Mouse (Mus musculus) lung, postnatal 14 days (tissue): ENCODE measurements at regions not wholly inside any gene's neighbourhood (a gene's known extent, or its start where the extent isn't known, plus 50 kb on each side); places are given as distances from the start of the nearest gene placed in this dataset.
A peak's percentile ranks its signal among the peaks of the same experiment; 100 is the strongest.

Experiments
- DNase-seq: peaks from one replicate; pipeline ENCODE4 v3.0.0; 2021

DNA sequence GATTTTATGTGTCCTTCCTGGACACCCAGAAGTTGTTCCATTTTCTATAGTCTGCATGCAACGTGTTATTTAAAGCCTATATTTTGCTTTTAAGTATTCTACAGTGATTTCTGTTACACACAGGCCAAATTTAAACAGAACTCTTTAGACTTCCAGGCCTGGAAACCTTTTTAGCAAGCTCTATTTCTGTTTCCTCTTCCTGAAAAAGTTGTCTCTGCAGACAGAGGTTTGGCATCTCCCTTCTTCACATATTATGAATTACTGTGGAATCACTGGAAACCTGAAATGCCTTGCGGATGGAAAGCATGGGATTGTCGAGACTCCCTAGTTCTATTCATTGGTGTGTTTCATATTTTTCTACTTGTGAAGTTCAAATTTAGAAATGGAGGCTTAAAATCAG is 530.7 kb downstream of the Cd109 start:
- DNase-seq, result no peak

DNA sequence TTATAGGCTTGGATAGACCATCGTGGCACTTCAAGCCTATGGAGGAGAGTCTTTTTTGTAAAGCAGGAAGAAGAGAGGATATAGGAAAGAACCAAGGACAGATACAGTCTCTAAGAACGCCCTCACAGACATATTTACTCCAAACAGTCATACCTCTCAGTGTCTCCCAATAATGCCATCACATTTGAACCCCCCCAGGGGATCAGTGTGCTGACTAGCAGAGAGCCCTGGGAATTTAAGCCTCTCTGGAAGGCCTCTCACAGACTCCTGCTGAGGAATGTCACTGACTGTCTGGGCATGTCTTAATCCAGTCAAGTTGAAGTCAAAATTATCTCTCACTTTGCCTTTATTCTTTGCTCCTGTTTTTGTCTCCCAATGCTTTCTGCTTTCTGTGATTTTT is 550.2 kb downstream of the Cd109 start:
- DNase-seq, result no peak

DNA sequence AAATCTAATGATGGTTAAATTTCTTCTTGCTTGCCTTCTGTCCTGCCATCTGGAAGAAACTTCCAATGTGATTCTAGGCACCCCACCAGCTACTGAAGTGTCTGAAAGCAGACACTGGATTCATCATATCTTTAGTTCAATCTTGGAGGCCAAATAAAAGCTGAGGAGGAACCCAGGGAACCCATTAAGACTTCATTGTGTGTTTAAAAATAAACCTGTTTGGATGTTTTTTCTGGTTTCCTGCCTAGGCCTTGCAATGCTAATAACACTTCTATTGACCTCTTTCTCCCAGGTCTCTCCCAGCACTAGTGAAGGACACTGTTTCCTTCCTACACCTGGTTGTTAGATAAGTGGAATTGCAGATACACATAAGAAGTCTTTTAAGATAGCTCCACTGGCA is 545.6 kb downstream of the Col12a1 start:
- no peak for DNase-seq

DNA sequence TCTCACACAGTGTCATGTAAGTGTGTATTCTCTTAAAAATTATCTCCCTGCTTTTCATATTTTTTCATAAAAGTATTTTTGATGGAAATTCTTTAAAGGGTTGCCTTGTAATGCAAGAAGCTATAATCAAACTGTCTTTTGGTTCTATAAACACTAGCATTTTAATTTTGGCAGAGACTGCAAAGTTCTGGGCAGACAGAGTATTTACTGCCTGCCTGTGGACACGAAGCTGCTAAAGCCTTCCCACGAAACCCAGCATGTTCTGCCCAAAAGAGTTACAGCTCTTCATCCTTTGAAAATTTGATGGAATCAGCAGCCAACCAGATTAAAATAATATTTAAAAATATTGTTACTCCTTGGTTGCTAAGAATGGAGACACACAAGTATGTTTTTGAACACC is 538.7 kb downstream of the Col12a1 start:
- no peak for DNase-seq

DNA sequence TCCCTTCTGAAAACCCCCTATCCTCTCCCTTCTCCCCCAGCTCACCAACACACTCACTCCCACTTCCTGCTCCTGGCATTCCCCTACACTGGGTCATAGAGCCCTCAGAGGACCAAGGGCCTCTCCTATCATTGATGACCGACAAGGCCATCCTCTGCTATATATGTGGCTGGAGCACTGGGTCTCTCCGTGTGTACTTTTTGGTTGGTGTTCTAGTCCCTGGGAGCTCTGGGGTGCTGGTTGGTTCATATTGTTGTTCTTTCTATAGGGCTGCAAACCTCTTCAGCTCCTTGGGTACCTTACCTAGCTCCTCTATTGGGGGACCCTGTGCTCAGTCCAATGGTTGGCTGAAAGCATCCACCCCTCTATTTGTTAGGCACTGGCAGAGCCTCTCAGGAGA is 523.2 kb downstream of the Col12a1 start:
- DNase-seq, result no peak

DNA sequence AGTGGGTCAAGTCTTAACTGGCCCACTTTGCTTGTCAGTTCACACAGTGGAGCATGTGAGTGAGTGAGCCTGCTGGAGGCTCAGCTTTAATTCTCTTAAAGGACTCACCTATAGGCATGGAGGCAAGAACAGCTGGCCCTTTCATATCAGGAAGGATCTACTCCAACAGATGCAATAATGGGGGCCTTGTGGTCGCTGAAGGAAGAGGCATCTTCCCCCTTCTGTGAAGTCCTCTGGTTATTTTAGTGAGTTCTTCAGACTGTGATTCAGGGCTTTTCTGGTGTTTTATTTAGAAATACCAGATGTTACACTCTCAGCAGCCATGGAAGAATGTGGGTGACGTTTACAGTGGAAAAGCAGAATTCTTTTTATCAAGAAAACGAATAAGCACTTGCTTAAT is 516.9 kb downstream of the Col12a1 start:
- DNase-seq, result no peak

DNA sequence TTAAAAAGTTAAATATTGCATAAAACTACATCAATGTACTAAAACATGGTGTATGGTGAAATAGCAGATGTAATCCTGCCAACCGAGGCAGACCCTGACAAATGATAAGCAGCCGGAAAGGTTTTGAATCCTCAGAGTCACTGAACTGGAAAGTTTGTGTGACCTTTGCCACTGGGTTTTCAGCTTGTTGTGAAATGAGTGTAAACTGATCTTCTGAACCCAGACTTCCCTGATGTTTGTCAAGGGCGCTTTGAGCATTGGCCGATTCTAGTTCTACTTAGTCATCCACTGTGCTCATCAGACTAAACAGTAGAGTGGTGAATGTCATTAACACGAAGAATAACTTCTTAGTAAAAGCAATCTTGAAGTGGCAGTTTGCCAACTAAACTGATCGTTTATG is 505.3 kb downstream of the Col12a1 start:
- DNase-seq, result no peak

DNA sequence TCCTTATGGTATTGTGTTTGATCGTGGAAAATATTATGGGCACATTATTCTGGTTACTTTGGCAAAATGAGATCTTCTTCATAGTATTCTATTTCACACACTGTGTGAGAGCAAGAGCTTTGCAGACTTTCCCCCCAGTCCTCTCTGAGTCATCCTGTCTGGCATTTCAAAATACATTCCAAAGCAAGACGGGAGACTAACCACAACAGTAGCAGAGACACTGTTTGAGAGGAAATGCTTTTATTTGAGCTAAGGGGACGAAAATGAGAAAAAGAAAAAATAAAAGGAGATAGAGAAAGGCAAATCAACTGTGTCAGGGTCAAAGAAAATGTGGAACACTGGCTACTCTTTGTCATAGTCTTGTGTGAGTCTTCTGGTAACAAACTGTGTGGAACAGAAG is 502.6 kb downstream of the Col12a1 start:
- no peak for DNase-seq

DNA sequence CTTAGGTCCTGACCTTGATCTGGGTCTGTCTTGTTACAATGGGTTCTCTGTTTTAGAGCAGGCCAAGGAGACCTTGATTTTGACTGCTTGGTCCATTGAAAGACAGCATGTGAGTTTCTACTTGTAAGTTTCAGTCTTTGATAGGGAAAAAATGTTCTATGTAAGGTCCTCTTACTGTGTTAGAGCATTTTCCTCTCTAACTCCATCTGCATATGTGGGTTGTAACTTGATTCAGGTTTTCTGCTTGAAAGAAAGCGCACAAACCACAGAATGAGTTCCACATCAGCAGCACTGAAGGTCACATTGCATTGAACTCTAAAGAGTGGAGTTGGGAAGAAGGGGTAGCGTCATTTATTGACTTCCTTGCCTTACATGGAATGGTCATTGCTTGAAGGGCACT is 502.2 kb downstream of the Col12a1 start:
- no peak for DNase-seq

DNA sequence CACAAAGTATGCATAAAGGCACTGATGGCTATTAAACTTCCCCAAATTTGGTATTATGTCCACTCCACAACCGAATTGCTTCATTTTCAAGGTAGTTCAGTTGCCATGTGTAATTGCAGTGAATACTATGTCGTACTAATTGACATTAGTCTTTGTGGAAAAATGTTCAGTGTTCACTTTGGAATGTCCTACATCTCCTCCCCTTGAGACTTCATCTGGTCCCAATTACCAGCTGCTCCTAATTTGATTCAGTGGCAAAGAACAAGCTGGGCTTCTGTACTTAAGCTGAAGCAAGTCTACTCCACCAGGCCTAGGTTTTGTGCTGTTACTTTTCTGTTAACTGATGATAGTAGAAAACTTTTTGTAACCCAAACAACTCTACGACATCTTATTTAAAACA is 485.6 kb downstream of the Col12a1 start:
- no peak for DNase-seq

DNA sequence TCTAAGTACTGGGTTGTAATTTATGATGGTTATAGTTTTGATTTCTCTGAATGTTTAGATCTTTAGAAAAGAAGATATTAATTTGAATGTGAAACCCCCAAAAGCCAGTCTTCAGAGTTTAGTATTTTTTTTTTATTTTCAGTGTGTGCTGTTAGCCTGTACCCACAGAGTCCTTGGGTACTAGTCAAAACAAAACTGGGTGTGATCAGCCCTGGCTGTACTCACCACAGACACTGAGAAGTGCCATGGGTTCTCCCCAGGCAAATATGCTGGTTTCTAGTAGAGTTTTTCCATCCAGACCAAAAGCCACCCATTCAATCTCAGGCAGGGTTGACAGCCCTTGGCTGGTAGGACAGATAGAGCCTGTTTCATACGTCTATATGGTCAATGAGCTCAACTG is 484.9 kb downstream of the Col12a1 start:
- DNase-seq, result no peak

DNA sequence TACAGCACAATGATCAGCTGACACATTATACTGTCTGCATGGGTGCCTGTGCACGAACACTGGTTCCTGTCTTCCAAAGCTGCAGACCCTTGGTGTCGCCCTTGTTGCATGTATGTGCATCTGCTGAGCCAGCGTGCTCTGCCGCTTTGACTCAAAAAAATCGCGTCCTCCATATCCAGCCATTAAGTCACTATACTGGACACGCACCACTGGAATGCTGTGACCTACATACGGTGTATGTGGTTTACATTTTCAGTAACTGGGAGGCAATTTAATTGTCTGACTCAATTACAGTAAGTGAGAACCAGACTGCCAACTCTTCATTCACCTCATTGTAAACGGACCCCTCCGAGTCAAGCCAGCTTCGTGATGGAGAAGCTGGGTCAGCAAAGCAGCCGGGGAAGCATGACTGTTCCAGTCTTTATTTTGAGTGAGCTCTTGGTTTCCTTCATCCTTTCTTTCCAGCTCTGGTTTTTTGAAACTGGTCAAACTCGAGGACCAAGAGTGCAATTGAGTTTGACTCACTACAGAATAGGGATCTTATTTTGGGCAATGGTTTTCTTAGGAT is 448.9 kb downstream of the Col12a1 start:
- no peak for DNase-seq

DNA sequence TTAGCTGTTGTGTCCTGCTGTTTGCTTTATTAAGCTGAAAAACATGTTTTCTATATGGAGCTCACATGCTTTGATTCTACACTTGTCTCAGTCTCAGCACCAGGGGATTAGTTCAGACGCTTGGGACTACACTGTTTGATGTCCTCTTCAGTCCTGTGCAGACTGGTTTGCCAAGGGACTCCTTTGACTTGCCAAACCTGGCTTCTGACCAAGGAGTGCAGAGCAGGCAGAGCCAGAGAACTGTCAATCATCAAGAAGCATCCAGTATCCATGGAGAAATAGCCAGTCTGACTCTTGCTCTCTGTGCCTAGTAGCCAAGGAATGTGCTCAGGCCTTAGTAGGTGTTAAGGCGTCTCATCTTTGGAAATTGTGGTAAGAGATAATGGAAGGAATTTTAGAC is 448.4 kb downstream of the Col12a1 start:
- DNase-seq, result peak; percentile 19

DNA sequence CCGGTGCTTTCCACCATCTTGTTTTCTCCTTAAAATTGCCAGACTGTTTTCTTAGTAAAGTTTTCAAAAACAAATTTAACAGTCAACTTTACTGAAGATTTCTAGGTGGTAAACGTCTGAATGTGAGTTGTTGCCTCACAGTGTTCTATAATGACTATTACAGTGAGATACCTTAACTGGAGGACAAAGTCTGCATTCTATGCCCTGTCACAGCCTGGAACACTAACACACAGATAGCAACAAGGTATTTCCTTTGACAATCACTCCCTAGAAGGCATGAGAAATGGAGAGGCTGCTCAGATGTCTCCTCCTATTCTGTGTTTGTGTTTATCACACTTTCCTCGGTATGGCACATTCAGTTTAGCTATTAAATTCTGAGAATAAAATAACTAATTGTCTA is 430.8 kb downstream of the Col12a1 start:
- no peak for DNase-seq

DNA sequence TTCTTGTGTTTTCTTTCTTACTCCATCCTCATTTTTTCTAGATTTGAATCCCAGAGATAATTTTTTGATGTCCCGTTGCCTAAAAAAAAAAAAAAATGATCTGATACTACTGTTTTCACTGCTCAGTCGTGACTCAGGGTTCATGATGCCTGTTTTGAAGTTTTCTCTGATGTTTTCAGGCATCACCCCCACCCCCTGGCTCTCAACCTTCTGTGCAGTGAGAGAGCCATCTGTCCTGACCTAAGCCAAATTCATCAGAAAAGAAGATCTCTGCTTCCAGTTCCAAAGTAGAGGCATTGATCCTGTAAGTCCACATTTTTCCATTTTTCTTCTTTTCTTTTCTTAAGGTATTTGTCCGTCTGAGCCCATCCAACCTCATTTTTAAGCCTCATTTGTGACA is 423.3 kb downstream of the Col12a1 start:
- no peak for DNase-seq

DNA sequence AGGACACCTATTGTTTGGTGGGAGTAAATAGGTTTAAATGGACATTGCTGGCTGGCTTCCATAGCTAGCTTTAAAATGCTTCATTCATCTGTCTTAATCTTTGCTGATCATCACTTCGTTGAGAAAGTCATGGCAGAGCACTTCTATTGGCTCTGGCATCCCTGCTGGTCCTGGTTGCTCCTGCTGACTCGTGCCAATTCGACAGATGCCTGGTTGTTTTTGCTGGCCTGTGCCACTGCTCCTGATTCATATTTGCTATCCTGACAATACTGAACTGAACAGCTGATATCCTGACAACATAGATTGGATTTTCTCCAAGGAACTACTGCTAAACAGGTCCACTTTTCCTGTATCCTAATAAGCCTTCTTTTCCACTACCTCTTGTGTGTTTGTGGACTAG is 417.1 kb downstream of the Col12a1 start:
- DNase-seq, result no peak

DNA sequence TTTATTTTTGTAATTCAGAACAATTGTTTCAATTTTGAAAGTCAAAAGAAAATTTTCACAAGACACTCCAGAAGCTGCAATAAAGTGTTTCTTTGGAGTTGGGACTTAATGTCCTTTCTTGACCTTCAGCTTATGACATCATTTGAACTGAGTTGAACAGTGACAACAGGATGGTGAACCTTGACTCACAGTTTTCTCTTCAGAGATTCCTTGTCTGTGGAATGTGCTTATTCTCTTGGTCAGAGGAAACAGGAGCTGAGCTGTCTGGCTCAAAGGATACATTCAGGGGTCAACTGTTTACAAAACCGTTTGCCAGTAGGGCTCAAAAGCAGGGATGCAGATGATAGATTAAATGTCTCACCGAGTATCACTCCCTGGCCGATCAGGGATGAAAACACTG is 408.0 kb downstream of the Col12a1 start:
- no peak for DNase-seq

DNA sequence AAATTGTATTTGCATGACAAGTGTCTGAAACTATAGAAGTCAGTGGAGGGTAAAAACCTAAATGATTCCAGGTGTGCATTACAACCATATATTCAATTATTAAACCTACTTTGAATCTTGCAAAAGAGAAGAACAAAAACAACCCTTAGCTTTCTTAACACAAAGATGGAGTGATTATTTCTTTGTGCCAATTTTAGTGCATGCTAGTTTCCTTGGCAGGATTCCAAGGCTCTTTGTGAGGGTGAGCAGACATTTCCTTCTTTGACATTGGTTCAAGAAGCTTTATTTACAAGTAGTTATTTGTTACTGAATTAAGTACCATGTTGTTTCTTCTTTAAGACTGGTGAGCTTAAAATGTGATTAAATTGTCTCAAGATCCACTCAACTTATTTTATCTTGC is 401.2 kb downstream of the Col12a1 start:
- no peak for DNase-seq

DNA sequence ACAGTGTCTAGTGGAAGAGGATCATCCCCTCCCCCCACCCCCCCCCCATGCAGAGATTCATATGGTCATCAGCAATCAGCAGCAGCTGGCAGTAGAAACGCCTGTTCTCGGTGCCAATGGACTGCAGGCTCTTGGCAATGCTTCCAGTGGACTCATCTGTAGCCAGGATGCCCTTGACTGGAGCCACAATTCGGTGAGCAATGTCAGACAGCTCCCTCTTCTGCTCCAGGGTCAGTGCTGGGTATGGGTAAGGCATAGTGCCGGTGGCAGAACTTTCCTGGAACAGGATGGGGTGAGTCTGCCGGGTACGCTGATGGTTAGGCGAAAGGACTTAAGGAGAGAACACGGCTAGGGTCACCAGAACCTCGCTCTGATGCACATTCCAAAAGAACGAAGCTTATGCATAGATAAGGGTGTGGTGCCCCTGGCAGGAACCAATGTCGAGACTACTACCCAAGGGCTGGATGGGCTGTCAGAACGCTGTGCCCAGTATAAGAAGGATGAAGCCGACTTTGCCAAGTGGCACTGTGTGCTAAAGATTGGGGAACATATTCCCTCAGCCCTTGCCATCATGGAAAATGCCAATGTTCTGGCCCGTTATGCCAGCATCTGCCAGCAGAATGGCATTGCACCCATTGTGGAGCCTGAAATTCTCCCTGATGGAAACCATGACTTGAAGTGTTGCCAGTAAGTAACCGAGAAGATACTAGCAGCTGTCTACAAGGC is 372.1 kb downstream of the Col12a1 start:
- DNase-seq, result no peak

DNA sequence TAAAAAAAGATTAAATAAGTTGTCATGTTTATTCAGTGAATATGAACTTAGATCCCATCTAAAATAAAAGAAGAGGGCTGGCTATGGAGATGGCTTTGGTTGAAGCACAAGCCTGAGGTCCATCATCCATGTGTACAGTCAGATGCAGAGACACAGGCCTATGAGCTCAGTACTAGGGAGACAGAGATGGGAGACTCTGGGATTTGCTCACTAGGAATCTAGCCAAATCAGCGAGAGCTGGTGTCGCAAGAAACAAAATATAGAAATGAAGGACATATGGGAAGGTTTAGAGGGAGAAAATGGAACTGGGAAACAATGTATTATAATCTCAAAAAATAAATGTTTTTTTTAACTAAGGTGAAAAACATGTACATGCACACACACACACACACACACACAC is 326.6 kb downstream of the Col12a1 start:
- no peak for DNase-seq

DNA sequence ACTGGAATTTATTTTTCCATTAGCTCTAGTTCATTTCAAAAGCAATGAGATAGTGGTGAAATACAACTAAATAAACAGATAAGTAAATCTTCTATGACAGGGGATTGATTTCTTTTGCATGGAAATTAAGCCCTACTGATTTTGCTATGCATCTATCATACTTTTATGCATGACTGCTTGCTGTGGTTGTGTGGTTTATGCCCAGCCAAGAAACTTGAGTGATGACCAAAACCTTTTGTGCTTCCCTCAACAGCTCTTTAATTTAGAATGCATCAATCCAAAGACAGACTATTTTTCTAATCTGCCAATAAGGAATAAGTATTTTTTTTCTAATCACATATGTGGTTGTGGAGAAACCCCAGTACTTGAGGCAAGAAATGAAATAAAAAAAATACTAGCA is 303.6 kb downstream of the Col12a1 start:
- DNase-seq, result no peak

DNA sequence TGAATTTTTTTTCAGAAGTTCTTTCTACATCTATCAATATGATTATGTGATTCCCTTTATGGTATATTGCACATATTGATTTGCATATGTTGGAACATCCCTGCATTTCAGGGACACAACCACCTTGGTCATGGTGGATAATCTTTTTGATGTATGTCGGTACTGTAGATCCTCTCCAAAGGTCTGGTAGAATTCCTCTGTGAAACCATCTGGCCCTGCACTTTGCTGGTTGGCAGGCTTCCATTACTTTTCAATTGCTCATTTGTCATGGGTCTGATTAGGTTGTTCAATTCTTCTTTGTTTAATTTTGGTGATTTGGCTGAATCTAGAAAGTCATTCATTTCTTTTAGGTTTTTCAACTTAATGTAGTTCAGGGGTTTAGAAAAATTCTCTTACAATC is 288.2 kb downstream of the Col12a1 start:
- no peak for DNase-seq

DNA sequence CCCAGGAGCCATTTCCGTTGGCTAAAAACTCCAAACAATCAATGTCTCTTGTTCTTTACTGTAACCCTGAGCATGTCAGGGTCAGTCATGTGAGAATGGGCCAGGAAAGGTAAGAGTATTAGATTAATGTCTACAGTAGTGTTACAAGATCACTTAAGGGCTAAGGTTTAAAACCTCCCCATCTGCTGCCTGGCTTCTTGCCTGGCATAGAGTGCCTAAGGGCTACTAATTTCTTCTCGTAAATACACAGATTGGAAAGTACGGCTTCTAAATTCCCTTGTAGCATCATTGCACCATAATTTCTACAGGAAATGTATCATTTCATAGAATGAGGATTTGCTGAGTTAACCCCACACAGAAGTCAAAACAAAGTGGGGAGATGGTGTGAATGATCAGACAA is 281.0 kb downstream of the Col12a1 start:
- no peak for DNase-seq

DNA sequence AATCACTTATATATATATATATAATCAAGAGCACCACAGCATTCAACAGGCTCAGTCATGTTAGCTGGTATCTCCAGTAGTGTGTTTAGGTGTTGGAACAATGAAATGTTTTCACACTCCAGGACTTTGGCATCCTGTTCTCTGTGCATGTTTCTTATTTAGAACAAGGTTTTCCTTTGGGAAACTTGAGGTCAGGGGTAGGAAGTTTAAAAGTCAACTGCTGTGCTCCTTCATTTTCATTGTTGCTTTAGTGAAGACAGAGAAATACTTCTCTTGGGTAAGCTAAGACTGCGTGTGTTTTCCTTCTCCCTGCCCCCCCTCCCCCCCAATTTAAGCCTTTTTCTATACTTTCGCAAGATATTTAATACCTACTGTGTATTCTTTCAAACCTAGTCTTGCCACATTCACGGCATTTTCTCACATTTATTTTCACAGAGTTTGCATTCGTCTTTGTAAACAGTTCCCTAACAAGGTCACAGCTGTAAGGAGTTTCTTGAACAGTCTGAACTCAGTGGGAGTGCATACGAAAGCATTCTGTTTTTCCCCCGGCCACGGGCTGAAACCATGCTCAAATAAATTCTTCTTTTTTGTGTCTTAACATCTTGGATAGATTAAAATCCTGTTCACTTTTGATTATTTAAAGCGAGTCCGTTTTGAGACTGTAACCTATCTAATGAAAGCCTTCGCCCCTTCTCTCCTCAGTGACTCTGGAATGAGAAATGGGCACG is 279.2 kb downstream of the Col12a1 start:
- no peak for DNase-seq

DNA sequence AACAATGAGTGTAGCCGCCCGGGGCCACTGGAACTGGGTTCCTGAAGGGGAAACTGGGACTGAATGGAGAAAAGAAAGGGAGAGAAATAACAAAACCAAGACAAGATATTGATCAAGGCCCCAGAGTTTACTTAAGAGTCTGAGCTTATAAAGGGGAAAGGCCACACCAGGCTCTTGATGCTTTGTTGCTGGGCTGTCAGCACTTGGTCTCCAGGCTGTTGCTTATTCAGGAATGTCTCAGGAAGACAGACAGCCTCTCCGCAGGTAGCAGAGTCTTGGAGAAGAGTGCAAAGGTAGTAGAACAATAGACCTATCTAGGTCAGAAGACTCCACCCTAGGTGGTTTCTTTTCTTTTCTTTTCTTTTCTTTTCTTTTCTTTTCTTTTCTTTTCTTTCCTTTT is 263.4 kb downstream of the Col12a1 start:
- no peak for DNase-seq
